Mouse (Mus musculus) layer of hippocampus, adult 18-20 months (tissue): ENCODE results near the gene Hacl1. TPM values are rescaled to one million over a fixed set of nuclear protein-coding genes. Genes with fewer than 3 reads are reported as not detected.

Experiments used
- DNase-seq, 2 experiments: peaks; one replicate each; pipeline ENCODE4 v3.0.0; 2022; ENCODE audit warnings: low spot score in 2 of 2
- total RNA-seq, 2 experiments: library from RNA; stranded (reverse); gene quantifications; 2 replicates each; pipeline ENCODE4 v1.2.3; 2021

Hacl1 gene
- total RNA-seq, 2 experiments from 2014 or later = 5.8 to 9.2 TPM

GRCm38 (mm10) chr14:31662555-31663211 is 21.6 kb upstream of the Hacl1 start:
- DNase-seq = no peak

GRCm38 (mm10) chr14:31661671-31662554 is 20.8 kb upstream of the Hacl1 start:
- DNase-seq = peak; percentile 92 to 96

- peak in 1 of 2 experiments; percentile 65 for DNase-seq
Observed at GRCm38 (mm10) chr14:31660312-31661093, 19.4 kb upstream of the Hacl1 start.

GRCm38 (mm10) chr14:31659501-31660181 is 18.6 kb upstream of the Hacl1 start:
- DNase-seq = no peak

GRCm38 (mm10) chr14:31658126-31658680 is 17.1 kb upstream of the Hacl1 start:
- no peak for DNase-seq

GRCm38 (mm10) chr14:31656857-31657645 is 16.0 kb upstream of the Hacl1 start:
- DNase-seq = peak; percentile 62 to 90

GRCm38 (mm10) chr14:31656386-31656785 is 15.3 kb upstream of the Hacl1 start:
- no peak for DNase-seq

GRCm38 (mm10) chr14:31655406-31655805 is 14.3 kb upstream of the Hacl1 start:
- DNase-seq = no peak

GRCm38 (mm10) chr14:31654816-31655215 is 13.7 kb upstream of the Hacl1 start:
- DNase-seq = no peak

GRCm38 (mm10) chr14:31653101-31653875 is 12.2 kb upstream of the Hacl1 start:
- no peak for DNase-seq

- DNase-seq = no peak
Observed at GRCm38 (mm10) chr14:31652624-31653023, 11.5 kb upstream of the Hacl1 start.

GRCm38 (mm10) chr14:31652106-31652505 is 11.0 kb upstream of the Hacl1 start:
- DNase-seq = no peak

GRCm38 (mm10) chr14:31651206-31651605 is 10.1 kb upstream of the Hacl1 start:
- DNase-seq = no peak

GRCm38 (mm10) chr14:31650347-31650746 is 9.3 kb upstream of the Hacl1 start:
- DNase-seq = no peak

- no peak for DNase-seq
Observed at GRCm38 (mm10) chr14:31647991-31648390, 6.9 kb upstream of the Hacl1 start.

GRCm38 (mm10) chr14:31645920-31646319 is 4.8 kb upstream of the Hacl1 start:
- DNase-seq = no peak

GRCm38 (mm10) chr14:31644931-31645547 is 4.0 kb upstream of the Hacl1 start:
- DNase-seq = no peak

GRCm38 (mm10) chr14:31644183-31644830 is 3.2 kb upstream of the Hacl1 start:
- DNase-seq = no peak
